Mouse (Mus musculus) myocyte (in vitro differentiated cells): ENCODE measurements around the gene Adat3. TPM values are rescaled to one million over a fixed set of nuclear protein-coding genes. Genes with fewer than 3 reads are reported as not detected.

ENCODE experiments used
- H3K27me3 ChIP-seq: one replicate; pipeline ENCODE4 v1.6.1; 2011; ENCODE audit not compliant: control insufficient read depth, insufficient read depth, insufficient read length
- H3K36me3 ChIP-seq: one replicate; pipeline ENCODE4 v1.6.1; 2011; ENCODE audit not compliant: control insufficient read depth, insufficient read depth
- H3K4me2 ChIP-seq: one replicate; pipeline ENCODE4 v1.6.1; 2011; ENCODE audit warnings: low read depth, control low read depth
- H3K4me3 ChIP-seq: one replicate; pipeline ENCODE4 v1.5.1; 2011; ENCODE audit warnings: mild to moderate bottlenecking, control low read depth, moderate library complexity
- H3K79me2 ChIP-seq: one replicate; pipeline ENCODE4 v1.6.1; 2011; ENCODE audit not compliant: control insufficient read depth, insufficient read depth
- H3ac ChIP-seq: one replicate; pipeline ENCODE4 v1.6.1; 2011; ENCODE audit not compliant: control insufficient read depth, insufficient read length
- CEBPB ChIP-seq: IDR thresholded peaks from 2 replicates; pipeline ENCODE4 v1.6.1; 2011; ENCODE audit warnings: mild to moderate bottlenecking, moderate library complexity; ENCODE audit not compliant: poor library complexity, insufficient read depth, severe bottlenecking
- E2F4 ChIP-seq: IDR thresholded peaks from one replicate; pipeline ENCODE4 v1.6.1; 2011; ENCODE audit warnings: mild to moderate bottlenecking, control low read depth, moderate library complexity; ENCODE audit not compliant: insufficient read depth
- MAX ChIP-seq: IDR thresholded peaks from one replicate; pipeline ENCODE4 v1.6.1; 2011; ENCODE audit warnings: low read depth, mild to moderate bottlenecking, control low read depth
- MYOD1 ChIP-seq, 3 experiments: IDR thresholded peaks; one replicate each; pipeline ENCODE4 v1.6.1; 2011; ENCODE audit warnings: control low read depth in 2 of 3, low read depth in 2 of 3, mild to moderate bottlenecking in 2 of 3, moderate library complexity in 1 of 3; ENCODE audit not compliant: insufficient read length in 2 of 3, control insufficient read depth in 1 of 3
- MYOG ChIP-seq, 3 experiments: IDR thresholded peaks; one replicate each; pipeline ENCODE4 v1.6.1; 2011; ENCODE audit warnings: control low read depth in 2 of 3, low read depth in 2 of 3, mild to moderate bottlenecking in 2 of 3; ENCODE audit not compliant: insufficient read length in 2 of 3, control insufficient read depth in 1 of 3, insufficient read depth in 1 of 3
- POLR2A ChIP-seq: IDR thresholded peaks from one replicate; pipeline ENCODE4 v1.6.1; 2011; ENCODE audit warnings: low read depth, mild to moderate bottlenecking, control low read depth, moderate library complexity; ENCODE audit not compliant: insufficient read length
- POLR2AphosphoS2 ChIP-seq: IDR thresholded peaks from one replicate; pipeline ENCODE4 v1.6.1; 2011; ENCODE audit warnings: low read depth, control low read depth; ENCODE audit not compliant: insufficient read length
- REST ChIP-seq: IDR thresholded peaks from one replicate; pipeline ENCODE4 v1.6.1; 2011; ENCODE audit warnings: mild to moderate bottlenecking, control low read depth, moderate library complexity; ENCODE audit not compliant: insufficient read depth, insufficient read length
- SRF ChIP-seq: IDR thresholded peaks from one replicate; pipeline ENCODE4 v1.6.1; 2011; ENCODE audit warnings: low read depth; ENCODE audit not compliant: control insufficient read depth, insufficient read length
- TCF12 ChIP-seq: IDR thresholded peaks from one replicate; pipeline ENCODE4 v1.6.1; 2011; ENCODE audit warnings: mild to moderate bottlenecking, control low read depth; ENCODE audit not compliant: poor library complexity, insufficient read depth, severe bottlenecking
- TCF3 ChIP-seq: IDR thresholded peaks from one replicate; pipeline ENCODE4 v1.6.1; 2011; ENCODE audit warnings: low read depth, control low read depth; ENCODE audit not compliant: insufficient read length
- USF1 ChIP-seq: IDR thresholded peaks from one replicate; pipeline ENCODE4 v1.6.1; 2011; ENCODE audit warnings: low read depth, mild to moderate bottlenecking, control low read depth, moderate library complexity
- polyA plus RNA-seq: library from polyadenylated mRNA; unstranded; fragments of >200 nt; fragmentation: generic; extraction: Trizol; gene quantifications from one replicate; pipeline ENCODE4 v1.2.1, GENCODE M21; 2012; ENCODE audit warnings: missing spikeins

Adat3 gene
- polyA plus RNA-seq, 1 experiment = 5.7 TPM

DNA sequence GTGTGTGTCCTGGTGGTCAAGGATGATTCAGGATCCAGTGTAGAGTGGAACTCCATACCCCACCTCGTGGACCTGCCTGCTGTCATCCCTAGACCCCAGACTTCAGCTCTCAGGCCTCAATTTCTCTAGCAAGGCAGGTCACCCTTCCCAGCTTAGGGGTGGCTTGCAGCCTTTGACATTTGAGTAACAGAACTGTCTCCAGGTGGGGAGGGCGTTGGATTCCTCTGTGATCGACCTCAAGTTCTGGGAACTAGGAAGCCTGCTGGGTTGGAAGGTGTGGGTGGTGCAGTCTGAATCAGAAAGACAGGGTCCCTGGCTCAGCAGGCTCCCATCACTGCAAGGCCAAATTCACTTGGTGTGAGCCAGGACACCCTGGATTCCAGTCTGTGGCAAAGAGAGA, 27.8 kb upstream of the Adat3 start:
- Histone ChIP-seq H3K4me2 (no peak overlapping the region), H3K36me3 (no peaks in the 10 kb centered on the region), H3K79me2 (peaks cover 57% of the 10 kb centered on the region), H3ac (no peak overlapping the region), H3K4me3 (no peak overlapping the region), H3K27me3 (no peaks in the 10 kb centered on the region)
- TF ChIP-seq MYOD1 (IDR thresholded peaks at IDR 0.05; ENCODE audit: control insufficient read depth in 1 of 3, insufficient read length in 2 of 3, low read depth in 2 of 3) (no peak), MAX (no peak), E2F4 (no peak), TCF3 (no peak), TCF12 (no peak), MYOG (IDR thresholded peaks at IDR 0.05; ENCODE audit: control insufficient read depth in 1 of 3, insufficient read depth in 1 of 3, insufficient read length in 2 of 3, low read depth in 2 of 3) (no peak), REST (no peak), CEBPB (no peak), POLR2A (no peak), POLR2AphosphoS2 (no peak), USF1 (no peak), SRF (no peak)

DNA sequence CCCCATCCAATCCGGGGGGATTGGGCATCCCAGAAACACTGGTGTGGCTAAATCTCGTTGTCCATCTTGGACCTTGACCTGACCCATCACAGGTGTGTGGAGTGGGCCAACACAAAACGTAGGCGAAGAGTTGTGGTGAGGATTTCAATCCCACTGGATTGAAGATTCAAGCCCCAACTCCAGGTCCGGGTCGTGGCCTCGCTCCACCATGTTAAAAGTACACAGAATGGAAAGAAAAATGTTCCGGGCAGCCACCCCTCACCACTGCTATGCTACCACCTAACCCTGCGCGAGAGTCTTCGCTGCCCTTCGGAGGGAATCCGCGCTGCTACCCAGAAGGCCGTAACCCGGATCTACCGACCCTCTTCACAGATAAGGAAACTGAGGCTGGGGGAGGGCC, 26.8 kb upstream of the Adat3 start:
- peak overlapping the region; percentile 30 for H3ac ChIP-seq
- TF ChIP-seq MYOG (IDR thresholded peaks at IDR 0.05; ENCODE audit: control insufficient read depth in 1 of 3, insufficient read depth in 1 of 3, insufficient read length in 2 of 3, low read depth in 2 of 3) = no peak
- no peak for TF ChIP-seq CEBPB
- no peak for TF ChIP-seq POLR2A
- TF ChIP-seq TCF3 = no peak
- TF ChIP-seq SRF = no peak
- TF ChIP-seq MAX = no peak
- TF ChIP-seq MYOD1 (IDR thresholded peaks at IDR 0.05; ENCODE audit: control insufficient read depth in 1 of 3, insufficient read length in 2 of 3, low read depth in 2 of 3) = no peak
- TF ChIP-seq E2F4 = no peak
- no peak for TF ChIP-seq TCF12
- no peak for TF ChIP-seq USF1
- no peak for TF ChIP-seq POLR2AphosphoS2
- no peaks in the 10 kb centered on the region for H3K27me3 ChIP-seq
- peaks cover 51% of the 10 kb centered on the region for H3K79me2 ChIP-seq
- peak overlapping the region; percentile 89 for H3K4me2 ChIP-seq
- peak overlapping the region; percentile 66 for H3K4me3 ChIP-seq
- H3K36me3 ChIP-seq = no peaks in the 10 kb centered on the region

DNA sequence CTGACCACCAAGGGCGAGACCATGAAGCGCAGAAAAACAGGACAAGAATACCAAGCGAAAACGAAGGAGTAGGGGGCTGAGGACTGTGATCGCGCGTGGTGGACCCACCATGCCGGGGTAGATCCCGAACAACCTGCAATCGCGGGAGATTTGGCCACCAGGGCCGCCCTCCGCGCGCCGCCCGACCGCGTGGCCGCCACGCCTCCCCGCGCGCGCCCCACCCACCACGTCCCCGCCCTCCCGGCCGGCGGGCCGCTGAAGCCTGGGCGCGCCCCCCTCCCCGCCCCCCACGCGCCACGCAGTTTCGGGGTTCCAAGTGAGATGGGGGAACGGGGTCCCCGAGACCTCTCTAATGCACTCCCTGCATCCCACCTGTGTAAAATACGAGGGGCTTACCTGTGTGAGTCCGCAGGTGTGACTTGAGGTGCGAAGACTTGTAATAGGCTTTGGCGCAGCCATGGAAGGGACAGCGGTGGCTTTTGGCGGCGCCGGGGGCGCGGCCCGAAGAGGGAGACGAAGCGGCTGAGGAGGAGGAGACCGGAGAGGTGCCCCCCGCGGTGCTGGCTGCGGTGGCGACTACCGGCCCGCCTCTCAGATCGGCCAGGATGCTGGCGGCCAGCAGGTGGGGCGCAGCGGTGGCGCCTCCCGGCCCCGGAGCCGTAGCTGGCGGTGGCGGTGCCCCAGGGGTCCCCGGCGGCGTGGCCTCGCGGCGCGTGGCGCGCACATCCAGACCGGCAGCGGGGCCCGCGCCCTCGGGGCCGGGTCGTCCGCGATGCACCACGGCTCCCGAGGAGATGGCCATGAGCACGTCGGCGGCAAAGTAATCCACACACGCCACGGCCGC, 26.1 kb upstream of the Adat3 start:
- peak overlapping the region; percentile 66 for H3K4me3 ChIP-seq
- peaks cover 46% of the 10 kb centered on the region for H3K79me2 ChIP-seq

DNA sequence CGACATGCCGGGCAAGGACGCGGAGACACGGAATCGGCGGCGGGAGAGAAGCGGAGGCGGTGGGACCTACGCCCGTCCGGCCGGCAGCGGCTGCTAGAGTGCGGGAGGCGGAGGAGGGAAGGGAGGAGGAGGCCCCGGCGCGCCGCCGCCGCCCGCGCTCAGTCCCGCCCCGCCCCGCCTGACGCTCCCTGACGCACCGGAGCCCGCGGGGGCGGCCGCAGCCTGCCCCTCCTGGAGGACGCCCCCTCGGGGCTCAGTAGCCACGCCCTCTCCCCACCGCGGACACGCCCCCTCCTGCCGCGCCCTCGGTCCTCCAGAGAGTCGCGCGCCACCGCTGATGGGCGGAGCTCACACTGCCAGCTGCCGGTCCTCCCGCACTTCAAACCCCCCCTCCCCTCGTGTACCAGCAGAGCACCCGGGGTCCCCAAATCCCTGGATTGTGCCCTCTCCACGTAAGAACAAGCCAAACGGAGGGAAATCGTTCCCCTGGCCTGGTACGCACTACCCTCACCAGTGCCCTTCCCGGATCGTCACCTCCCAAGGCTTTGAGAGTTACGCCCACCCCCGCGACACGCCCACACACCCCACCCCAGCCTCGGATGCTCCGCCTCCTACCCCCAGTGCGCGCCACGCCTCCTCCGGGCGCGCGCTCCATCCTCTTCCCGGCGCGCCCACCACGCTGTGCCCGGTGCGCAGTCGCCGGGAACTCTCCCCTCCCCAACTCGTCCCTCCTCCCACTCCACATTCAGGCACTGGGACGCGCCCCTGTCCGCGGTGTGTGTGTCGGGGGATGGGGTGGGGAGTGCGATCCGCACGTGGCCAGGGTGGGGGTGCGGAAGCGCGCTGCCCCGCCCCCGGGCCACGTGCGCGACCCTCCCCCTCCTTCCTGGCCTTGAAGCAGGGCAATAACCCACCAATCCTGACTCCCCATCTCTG, 25.2 kb upstream of the Adat3 start, which contains the start of gene Klf16:
Gene Klf16, minus strand, starts transcription at position 127 of the 936 bp plus-strand sequence.
- peak within 1 kb of the TSS; percentile 99 for H3K4me2 ChIP-seq
- TF ChIP-seq MYOD1 (IDR thresholded peaks at IDR 0.05; ENCODE audit: control insufficient read depth in 1 of 3, insufficient read length in 2 of 3, low read depth in 2 of 3) (peak in 2 of 3 experiments; percentile 8 to 49), CEBPB (no peak), POLR2A (peak; percentile 93), USF1 (peak; percentile 8), POLR2AphosphoS2 (peak; percentile 86), MYOG (IDR thresholded peaks at IDR 0.05; ENCODE audit: control insufficient read depth in 1 of 3, insufficient read depth in 1 of 3, insufficient read length in 2 of 3, low read depth in 2 of 3) (peak in 1 of 3 experiments; percentile 61), SRF (peak; percentile 52), TCF12 (no peak), REST (no peak), TCF3 (no peak), E2F4 (no peak)
- peaks cover 37% of the 10 kb centered on the region for H3K79me2 ChIP-seq
- peak within 1 kb of the TSS; percentile 66 for H3K4me3 ChIP-seq
- no peaks in the 10 kb centered on the region for H3K36me3 ChIP-seq
- H3K27me3 ChIP-seq = no peaks in the 10 kb centered on the region
- H3ac ChIP-seq = peak within 1 kb of the TSS; percentile 30

More for the DNA sequence above, 26.1 kb upstream of the Adat3 start:
- Histone ChIP-seq H3K27me3 (no peaks in the 10 kb centered on the region), H3K36me3 (no peaks in the 10 kb centered on the region), H3ac (peak overlapping the region; percentile 30), H3K4me2 (peak overlapping the region; percentile 98)
- TF ChIP-seq SRF = no peak
- peak in 1 of 3 experiments; percentile 12 for TF ChIP-seq MYOD1 (IDR thresholded peaks at IDR 0.05; ENCODE audit: control insufficient read depth in 1 of 3, insufficient read length in 2 of 3, low read depth in 2 of 3)
- TF ChIP-seq E2F4 = no peak
